Mouse (Mus musculus) G1E (cell line): ENCODE measurements around the gene Rtel1.

Experiments
- CTCF ChIP-seq: IDR thresholded peaks from 2 replicates; pipeline ENCODE4 v1.5.1; 2012; ENCODE audit warnings: low read depth, low read length, inconsistent platforms, mixed read lengths
- TAL1 ChIP-seq: conservative IDR thresholded peaks from 2 replicates; pipeline ENCODE4 v1.6.1; 2012; ENCODE audit warnings: low read depth, low read length, inconsistent platforms, mixed read lengths

DNA sequence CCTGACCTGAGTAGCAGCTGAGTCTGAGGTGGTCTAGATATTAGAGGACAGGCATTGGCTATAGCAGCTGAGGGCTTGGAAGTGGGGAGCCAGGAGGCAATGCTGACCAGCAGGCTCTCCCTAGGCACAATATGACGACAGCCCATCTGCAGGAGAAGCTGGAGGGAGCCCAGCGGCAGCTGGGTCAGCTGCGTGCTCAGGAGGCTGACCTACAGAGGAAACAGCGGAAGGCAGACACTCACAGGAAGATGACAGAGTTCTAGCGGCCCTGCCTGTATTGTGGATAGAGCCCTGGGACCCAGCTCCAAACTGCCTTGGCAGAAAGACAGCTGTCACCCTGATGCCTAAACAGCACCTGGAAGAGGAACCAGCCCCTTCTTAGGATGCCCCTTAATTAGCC, 60.7 kb downstream of the Rtel1 start:
- no peak for TF ChIP-seq CTCF
- TF ChIP-seq TAL1, result no peak
